Mouse (Mus musculus) brain, embryonic 14.5 days (tissue): ENCODE measurements around the gene Sall2. TPM values are rescaled to one million over a fixed set of nuclear protein-coding genes. Genes with fewer than 3 reads are reported as not detected.
A peak's percentile ranks its signal among the peaks of the same experiment; 100 is the strongest.
"Not testable (repeated sequence)": the region's sequence is repeated elsewhere in the genome, so short reads cannot be mapped to it uniquely, and the experiment has no call there.

ENCODE experiments used
- DNase-seq: peaks from one replicate; pipeline ENCODE4 v3.0.0-alpha.2; 2011; ENCODE audit warnings: low read depth
- CTCF ChIP-seq: fragments of 200-500 bp; IDR thresholded peaks from 2 replicates; pipeline ENCODE4 v1.5.1; 2012; ENCODE audit warnings: inconsistent platforms, mild to moderate bottlenecking, moderate library complexity, borderline replicate concordance; ENCODE audit not compliant: insufficient read depth, insufficient read length; ENCODE audit errors: extremely low read depth
- POLR2A ChIP-seq: fragments of 200-500 bp; IDR thresholded peaks from 2 replicates; pipeline ENCODE4 v1.6.1; 2012; ENCODE audit warnings: mild to moderate bottlenecking, inconsistent platforms, borderline replicate concordance; ENCODE audit not compliant: poor library complexity, insufficient read depth, insufficient read length, severe bottlenecking; ENCODE audit errors: extremely low read depth
- polyA plus RNA-seq: library from polyadenylated mRNA; depleted of rRNA; stranded (reverse); fragments of >200 nt; gene quantifications from 2 replicates; pipeline ENCODE4 v1.2.3, GENCODE M21; 2012

The Sall2 gene
- polyA plus RNA-seq, 1 experiment, result 72.6 TPM

DNA sequence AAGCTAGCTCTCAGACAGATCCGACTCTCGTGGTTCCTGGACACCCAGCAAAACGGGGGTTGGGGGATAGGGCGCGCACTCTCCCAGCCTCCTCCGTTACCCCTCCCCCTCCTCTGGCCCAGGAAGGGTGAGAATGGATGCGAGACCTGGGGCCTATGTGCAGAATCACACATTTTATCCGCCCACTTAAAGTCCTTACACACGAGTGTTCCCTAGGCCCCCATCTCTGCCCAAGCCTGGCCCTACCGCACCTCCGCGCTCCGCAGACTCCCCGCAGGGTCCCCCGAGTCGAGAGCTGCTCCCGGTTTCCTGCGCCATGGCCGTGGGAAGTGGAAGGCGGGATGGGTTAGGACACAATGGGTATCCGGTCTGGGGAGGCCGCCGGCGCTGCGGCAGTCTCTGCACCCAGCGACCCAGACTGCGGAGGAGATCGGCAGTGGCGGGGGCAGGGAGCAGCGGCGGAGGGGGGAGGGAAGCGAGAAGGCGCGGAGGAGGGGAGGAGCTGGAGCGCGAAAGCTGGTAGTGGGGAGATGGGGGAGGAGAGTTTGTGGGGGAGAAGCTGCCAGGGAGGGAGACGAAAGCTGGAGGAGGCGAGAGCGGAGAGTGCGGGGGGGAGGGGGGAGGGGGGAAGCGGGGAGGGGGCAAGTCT, 12.6 kb downstream of the Sall2 start:
- peak; percentile 94 for DNase-seq
- TF ChIP-seq POLR2A (peak; percentile 68; the same call in 1 of the 2 replicates), CTCF (no peak)

DNA sequence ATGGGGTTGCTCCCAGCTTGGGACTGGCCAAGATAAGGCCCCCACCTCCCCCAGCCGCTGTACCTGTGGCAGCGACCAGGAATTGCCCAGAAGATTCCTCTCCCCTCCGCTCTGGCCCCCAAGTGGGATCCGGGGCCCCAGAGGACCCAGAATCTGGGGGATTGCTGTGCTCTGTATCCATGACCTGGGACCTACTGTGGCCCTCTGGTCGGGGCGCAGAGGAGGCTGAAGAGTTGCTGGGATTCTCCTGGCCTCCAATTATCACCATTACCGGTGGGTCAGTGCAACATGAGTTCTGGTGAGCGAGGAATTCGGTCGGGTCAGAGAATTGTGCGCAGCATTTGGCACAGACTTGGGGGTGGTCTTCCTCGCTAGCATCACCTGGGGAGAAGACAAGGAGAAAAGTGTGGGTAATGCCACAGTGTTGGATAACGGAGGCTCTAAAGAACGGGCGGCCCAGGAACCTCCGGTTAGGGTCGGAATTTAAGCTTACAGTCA, 13.2 kb downstream of the Sall2 start:
- DNase-seq, result no peak
- no peak for TF ChIP-seq POLR2A
- TF ChIP-seq CTCF, result no peak

DNA sequence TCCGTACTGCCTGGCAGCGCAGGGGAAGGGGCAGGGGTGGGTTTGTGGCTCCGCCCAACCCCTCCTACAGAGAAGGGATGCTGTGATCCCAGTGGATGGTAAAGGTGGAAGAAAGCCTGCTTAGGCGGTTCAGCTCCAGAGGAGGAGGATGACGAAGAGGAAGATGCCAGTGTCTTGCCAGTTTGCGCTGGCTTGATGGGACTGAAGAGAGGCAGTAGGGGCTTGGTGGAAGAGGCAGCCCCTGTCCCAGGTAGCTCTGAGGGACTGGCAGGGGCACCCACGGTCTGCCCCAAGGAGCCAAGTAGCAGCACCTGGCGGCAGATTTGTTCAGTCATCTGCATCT, 13.8 kb downstream of the Sall2 start:
- no peak for TF ChIP-seq CTCF
- no peak for TF ChIP-seq POLR2A
- no peak for DNase-seq

DNA sequence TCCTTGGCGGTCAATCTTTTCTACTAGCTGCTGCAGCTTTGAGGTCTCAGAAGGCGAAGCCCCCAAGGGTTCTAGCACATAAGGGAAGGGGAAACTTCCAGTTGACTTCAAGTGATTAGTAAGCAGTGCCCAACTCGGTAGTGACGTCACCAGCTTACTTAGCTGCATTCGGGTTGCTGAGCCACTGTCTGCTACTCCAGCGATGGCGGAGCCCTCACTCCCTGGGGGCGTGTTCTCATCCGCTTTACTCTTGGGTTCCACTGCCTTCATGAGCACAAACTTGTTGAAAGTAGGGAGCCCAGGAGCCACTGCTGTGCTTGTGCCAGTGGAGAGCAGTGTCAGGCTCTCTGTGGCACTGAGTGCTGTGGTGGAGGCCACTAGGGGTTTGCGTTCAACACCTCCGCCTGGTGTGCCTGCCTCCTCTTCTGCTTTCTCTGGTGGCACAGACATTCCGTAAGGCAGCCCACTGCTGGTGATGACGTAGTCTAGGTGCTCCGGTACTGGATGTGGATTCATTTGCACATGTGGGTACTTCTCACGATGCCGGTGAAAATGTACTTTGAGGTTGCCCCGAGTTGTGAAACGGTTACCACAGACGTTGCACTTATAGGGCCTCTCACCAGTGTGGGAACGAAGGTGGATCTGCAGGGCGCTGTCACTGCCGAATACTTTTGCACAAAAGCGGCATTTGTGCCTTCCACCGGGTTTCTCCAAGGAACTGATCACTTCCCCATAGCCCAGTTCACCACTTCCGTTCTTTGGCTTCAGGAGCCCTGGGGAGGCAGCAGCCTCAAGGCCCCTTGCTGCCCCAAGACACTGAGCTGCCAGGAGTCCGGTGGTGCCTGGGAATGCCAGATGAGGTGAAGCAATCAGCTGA, 14.4 kb downstream of the Sall2 start:
- TF ChIP-seq POLR2A (no peak), CTCF (no peak)
- no peak for DNase-seq

DNA sequence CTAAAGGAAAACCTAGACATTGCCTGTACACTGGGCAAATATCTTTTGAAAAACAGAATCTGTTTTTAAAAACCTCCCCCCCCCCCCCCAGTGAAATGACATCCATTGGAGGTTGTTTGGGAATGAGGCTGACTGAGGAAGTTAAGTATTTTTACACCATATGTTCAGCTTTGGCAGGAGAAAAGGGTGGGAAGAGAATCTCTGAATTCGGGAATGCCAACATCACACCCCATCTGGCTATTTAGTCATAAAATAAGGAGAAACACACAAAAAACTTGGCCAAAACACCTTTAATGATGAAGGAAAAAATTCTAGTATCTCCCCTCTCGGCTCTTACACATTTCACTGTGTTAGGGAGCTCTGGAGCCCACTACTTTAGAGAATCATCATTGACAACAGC, 17.7 kb downstream of the Sall2 start:
- peak; percentile 84 for DNase-seq
- no peak for TF ChIP-seq CTCF
- no peak for TF ChIP-seq POLR2A

DNA sequence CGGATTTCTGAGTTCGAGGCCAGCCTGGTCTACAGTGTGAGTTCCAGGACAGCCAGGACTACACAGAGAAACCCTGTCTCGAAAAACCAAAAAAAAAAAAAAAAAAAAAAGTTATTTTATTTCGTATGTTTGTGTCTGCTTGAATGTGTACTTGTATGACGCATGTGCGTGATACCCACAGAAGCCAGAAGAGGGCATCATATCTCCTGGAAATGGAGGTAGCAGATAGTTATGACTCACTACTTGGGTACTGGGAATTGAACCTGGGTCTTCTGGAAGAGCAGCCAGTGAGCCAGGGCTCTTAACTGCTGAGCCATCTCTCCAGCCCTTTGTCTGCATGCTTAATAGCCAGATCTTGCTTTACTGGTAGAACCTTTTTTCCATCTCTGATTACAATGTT, 18.2 kb downstream of the Sall2 start:
- DNase-seq, result not testable (repeated sequence)

DNA sequence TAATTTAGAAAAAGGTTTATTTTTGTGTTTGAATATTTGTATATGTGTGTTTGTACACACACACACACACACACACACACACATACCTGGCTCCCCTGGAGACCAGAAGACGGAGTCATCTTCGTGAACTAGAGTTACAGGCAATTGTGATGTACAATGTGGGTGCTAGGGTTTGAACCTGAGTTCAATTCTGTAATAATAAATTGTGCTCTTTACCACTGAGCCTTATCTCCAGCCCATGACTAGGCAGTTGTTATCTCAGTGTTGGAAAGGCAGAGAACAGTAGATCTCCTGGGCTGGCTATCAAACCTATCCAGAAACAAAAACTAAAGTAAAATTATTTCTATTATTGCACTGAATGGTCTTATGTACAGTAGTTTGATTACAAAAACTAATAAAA, 22.5 kb downstream of the Sall2 start:
- TF ChIP-seq CTCF (no peak), POLR2A (no peak)
- no peak for DNase-seq

DNA sequence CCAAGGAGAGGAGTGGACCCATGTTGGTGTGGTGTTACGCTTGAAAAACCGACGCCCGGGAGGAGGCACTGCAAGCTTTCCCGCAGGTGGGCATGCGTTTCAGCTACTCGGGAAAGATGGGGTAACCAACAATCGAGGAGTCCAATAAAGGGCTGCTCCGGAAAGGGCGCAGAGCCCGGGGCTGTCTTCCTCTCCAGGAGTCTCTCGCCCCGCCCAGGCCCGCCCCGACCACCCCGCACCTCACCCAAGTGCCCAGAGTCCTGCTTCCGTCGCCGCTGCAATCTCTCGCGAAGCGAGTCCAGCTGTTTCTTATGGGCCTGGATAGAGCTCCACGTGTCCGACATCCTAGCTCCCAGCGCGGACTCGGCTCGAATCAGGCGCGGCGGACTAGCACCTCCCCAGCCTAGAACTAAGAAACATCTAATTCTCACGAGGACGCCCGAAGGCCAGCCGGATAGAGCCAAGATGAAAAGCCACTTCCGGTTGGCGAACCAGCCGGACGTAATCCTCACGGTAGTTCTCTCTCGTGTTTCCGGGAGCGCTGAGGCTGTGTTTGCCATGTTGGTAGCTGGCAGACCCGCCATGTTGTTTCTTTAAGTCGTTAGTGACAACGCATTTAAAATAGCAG, 23.8 kb downstream of the Sall2 start, which contains the start of gene Mettl3:
TSS of gene Mettl3 (minus strand) at position 485 of the 628 bp plus-strand sequence.
- peak; percentile 31; the same call in 1 of the 2 replicates for TF ChIP-seq POLR2A
- TF ChIP-seq CTCF, result peak; percentile 12; the same call in 1 of the 2 replicates

DNA sequence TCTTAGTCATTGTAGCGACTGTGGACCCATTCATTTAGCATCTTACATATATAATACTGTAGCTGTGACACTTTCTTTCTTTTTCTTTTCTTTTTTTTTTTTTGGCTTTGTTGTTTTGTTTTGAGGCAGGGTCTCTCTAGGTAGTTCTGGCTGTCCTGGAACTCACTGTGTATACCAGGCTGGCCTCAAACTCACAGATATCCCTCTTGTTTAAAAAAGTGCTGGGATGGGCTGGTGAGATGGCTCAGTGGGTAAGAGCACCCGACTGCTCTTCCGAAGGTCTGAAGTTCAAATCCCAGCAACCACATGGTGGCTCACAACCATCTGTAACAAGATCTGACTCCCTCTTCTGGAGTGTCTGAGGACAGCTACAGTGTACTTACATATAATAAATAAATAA, 25.0 kb downstream of the Sall2 start:
- not testable (repeated sequence) for DNase-seq

More for the DNA sequence above, 23.8 kb downstream of the Sall2 start, which contains the start of gene Mettl3:
- DNase-seq, result peak; percentile 99

DNA sequence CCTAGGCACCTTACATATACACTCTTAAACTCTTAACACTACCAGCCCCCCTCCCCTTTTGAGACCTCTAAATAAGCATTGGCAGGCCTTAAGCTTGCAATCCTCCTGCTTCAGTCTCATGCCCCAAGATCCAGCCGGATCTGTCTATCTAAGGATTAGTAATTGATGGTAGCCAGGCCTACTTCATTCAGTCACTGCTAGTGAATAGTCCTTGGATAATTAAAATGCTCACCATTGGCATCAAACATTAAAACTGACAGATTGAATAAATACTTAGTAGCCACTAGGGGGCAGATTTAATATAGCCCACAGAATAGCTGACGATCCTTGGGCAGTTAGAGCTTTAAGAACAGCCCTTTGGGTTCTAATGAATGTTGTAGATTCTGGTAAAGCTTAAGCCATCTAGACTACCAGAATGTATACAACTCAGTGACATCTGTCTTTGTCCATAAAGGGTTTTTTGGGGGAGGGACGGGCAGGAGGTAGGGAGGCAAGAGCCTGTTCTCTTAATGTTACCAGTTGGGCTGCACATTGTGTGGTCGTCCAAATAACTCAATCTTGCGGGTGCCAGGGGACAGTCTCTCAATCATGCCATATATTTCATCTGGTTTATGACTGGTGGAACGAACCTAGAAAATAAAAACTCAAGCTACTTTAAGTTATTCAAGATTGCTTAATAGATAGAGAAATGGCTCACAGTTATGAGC, 32.9 kb downstream of the Sall2 start:
- peak; percentile 79 for DNase-seq

DNA sequence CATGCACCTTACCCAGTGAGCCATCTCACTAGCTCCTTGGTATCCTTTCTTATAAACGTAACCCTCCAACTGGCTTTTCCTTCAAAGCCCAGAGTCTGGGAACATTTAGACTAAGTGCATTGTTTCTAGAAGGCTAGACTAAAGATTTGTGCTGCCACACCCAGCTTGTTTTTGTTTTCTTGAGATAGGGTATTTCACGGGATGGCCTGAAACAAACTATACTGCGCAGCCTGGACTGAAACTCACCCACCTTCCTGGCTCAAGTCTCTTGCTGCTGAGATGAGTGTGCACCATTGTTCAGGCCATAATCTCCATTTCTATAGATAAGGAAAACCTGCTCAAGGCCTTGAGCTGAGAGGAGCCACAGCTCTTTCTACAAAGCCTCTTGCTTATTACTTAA, 44.4 kb downstream of the Sall2 start:
- no peak for DNase-seq
- no peak for TF ChIP-seq CTCF
- no peak for TF ChIP-seq POLR2A

More for the DNA sequence above, 32.9 kb downstream of the Sall2 start:
- TF ChIP-seq POLR2A, result no peak
- peak; percentile 9; the same call in 1 of the 2 replicates for TF ChIP-seq CTCF
